Mouse (Mus musculus) megakaryocyte-erythroid progenitor cell, adult 5 weeks (primary cell): ENCODE data around the gene 9330161L09Rik. TPM values are rescaled to one million over a fixed set of nuclear protein-coding genes. Genes with fewer than 3 reads are reported as not detected.

Experiments used
- polyA plus RNA-seq: library from polyadenylated mRNA; stranded (reverse); fragments of >175 nt; gene quantifications from 2 replicates; pipeline ENCODE4 v1.2.3, GENCODE M21; 2012

Gene 9330161L09Rik
- 0.07 and 0.24 TPM in 2 replicates for polyA plus RNA-seq

DNA sequence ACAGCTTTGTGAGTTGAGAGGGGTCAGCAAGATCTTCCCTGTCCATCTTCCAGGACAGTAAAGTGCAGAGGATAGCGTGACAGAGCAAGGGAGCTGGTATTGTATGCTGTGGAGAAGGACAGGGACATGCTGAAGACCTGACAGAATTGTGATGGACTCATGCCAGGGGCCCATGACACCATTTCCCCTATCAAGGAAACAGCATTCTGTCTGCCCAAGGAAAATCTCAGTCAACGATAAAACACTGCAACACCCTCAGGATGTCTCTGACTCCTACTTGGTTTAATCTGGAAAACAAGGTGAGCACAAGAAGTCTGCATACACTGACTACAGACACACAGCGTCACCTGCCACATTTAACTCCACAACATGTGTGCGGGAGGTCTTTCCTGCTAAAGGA lies at the start of gene 9330161L09Rik:
9330161L09Rik (minus strand) TSS at position 101 of the 400 bp plus-strand sequence.

DNA sequence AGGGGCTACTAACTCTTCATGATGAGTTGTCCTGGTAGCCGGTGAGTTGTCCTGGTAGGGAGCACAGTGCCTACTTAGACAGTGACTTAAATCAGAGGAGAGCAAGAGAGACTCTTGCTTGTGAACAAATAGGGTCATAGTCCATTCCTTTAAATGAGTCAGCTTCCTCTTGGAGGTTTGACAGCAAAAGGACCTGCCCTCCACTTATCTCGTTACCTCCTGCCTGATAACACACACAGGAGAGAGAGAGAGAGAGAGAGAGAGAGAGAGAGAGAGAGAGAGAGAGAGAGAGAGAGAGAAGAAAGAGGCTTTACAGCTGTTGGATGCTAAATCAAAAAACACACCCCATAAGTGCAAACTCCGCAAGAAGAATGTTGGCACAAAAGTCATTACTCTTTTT lies 49.5 kb upstream of the 9330161L09Rik start, which contains the start of gene Ifi27l2b:
Ifi27l2b (minus strand) TSS at position 84 of the 400 bp plus-strand sequence.

GRCm38 (mm10) chr12:103443524-103443923 lies 35.9 kb upstream of the 9330161L09Rik start, which contains the start of gene Ifi27l2a:
Ifi27l2a (minus strand) TSS chr12:103443680.

DNA sequence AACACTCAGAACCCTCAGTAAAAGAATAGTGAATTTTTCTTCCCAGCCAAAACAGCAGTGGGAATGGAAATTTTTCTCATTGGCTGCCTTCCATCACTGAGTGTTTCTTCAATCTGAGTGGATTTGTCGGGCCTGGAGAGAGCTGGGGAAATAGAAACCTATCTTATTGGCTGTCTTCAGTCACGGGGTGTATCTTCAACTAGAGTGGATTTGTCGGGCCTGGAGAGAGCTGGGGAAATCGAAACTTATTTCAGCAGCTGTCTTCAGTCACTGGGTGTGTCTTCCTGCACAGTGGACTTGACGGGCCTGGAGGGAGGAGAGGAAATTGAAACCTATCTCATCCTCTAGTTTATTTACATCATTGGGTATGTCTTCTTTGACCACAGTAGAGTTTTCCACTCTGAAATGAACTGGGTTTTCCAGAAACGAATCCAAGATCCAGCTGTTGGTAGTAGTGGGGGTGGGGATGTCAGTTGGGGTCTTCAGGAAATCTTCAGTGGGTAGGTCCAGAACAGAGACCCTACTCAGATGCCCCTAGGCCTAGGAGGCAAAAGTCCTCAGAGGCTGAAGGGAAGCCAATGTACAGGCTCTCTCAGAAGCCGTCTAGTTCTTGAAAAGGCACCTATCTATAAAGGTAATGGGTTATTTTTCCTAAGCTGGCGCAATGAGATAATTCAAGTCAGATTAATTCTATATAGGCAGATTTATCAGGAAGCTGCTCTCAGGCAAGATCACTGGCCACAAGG lies 26.5 kb upstream of the 9330161L09Rik start, which contains the start of gene Ifi27:
Ifi27 (plus strand) TSS at position 226 of the 746 bp plus-strand sequence.

DNA sequence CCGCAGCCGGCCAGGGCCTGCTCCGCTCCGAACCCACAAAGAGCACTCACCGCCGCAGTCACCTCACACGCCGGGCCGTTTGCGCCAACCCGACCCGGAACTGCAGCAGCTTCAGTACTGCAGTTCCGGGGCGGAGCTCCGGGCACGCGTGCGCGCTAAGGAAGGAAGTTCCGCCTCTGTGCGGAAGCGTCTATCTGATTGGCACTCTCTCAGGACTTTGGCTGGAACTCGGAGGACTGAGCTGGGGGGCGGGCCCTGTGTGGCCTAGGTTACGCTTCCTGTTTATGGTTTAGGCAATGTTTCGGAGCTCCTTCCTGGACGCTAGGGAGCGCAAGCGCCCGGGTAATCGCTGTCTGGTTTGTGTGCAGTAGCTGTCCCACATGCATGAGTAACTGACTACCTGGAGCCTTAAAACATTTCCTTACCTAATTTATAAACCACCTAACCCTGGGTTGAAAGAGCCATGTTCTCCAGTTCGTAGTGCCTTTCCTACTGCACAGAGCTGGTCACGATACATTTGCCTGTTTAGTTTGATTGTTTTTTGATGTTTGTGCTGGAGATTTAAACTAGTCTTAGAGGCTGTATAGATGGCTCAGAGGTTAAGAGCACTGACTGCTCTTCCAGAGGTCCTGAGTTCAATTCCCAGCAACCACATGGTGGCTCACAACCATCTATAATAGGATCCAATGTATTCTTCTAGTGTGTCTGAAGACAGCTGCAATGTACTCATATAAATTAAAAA lies 18.3 kb upstream of the 9330161L09Rik start, which contains the start of gene Ddx24:
Ddx24 (minus strand) TSS at position 102 of the 742 bp plus-strand sequence.

DNA sequence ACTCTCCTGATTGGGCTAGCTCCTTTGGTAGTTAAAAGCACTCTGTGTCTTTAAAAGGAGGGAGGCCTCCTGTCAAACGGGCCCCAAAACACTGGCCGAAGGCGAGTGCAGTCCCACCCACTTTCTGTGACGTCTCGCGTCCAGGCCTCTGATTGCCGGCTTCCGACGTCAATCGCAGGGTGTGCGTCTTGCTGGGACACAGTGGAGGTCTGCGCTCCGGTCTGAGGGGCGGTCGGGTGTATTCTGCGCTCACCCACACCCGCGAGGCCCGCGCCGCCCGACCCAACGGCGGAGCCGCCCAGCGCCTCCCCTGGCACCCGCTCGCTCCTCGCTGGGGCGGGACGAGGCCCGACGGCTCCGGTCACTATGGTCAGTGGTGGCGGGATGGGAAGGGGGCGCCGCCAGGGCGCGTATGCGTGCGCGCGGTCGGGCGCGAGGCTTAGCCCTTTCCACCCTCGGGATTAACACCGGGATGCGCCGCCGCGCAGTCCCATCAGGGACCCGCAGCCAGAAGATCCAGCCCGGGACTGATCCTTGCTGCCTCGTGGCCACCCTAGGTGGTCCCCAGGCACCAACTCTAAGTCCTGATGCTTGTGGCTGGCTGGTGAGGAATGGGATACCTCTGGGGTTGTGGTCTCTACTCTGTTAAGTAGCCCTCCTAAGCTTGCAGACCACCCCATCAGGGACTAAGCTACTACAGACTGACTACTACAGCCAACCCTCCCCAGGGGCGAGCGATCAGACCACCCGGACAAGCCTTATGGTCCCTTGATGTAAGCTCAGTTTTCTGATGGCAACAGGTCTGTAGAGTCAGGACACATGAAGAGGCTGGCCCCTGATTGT lies 18.9 kb downstream of the 9330161L09Rik start, which contains the start of gene Otub2:
Otub2 (plus strand) TSS at position 178 of the 843 bp plus-strand sequence.

Other genes starting within 250 kb of the 9330161L09Rik start
- gene Prima1, start 165.7 kb downstream of the 9330161L09Rik start, polyA plus RNA-seq, result not detected in 2 replicates
- gene Fam181a, start 96.8 kb downstream of the 9330161L09Rik start, polyA plus RNA-seq, result 0.08 TPM in 1 of 2 replicates, not detected in the other
- gene Asb2, start 51.8 kb downstream of the 9330161L09Rik start, polyA plus RNA-seq, result 0.80 and 1.3 TPM in 2 replicates
- gene Otub2, start 19.1 kb downstream of the 9330161L09Rik start, polyA plus RNA-seq, result 0.62 and 0.68 TPM in 2 replicates
- gene Ddx24, start 18.0 kb upstream of the 9330161L09Rik start, polyA plus RNA-seq, result 25.5 and 33.1 TPM in 2 replicates
- gene Ifi27, start 26.4 kb upstream of the 9330161L09Rik start, polyA plus RNA-seq, result 6.6 and 7.1 TPM in 2 replicates
- 8.9 and 15.6 TPM in 2 replicates for gene Ifi27l2a, start 35.9 kb upstream of the 9330161L09Rik start, polyA plus RNA-seq
- gene Ifi27l2b, start 49.4 kb upstream of the 9330161L09Rik start, polyA plus RNA-seq, result not detected in 2 replicates
- 0.02 and 0.10 TPM in 2 replicates for gene Ppp4r4, start 124.5 kb upstream of the 9330161L09Rik start, polyA plus RNA-seq
- gene Serpina10, start 223.6 kb upstream of the 9330161L09Rik start, polyA plus RNA-seq, result not detected in 2 replicates
- not detected in 2 replicates for gene Serpina6, start 249.4 kb upstream of the 9330161L09Rik start, polyA plus RNA-seq